Mouse (Mus musculus) kidney, postnatal 0 days (tissue): ENCODE results near the gene Hunk. TPM values are rescaled to one million over a fixed set of nuclear protein-coding genes. Genes with fewer than 3 reads are reported as not detected.
A peak's percentile ranks its signal among the peaks of the same experiment; 100 is the strongest.

Experiments used
- ATAC-seq: fragments of 200-750 bp; cut with Nextera tagmentation; replicated peaks from 2 replicates; pipeline ENCODE4 v1.8.0; 2017; ENCODE audit warnings: low read depth, moderate number of reproducible peaks, moderate TSS enrichment, moderate library complexity; ENCODE audit not compliant: low FRiP score
- DNase-seq: peaks from one replicate; pipeline ENCODE4 v3.0.0-alpha.2; 2016; ENCODE audit warnings: low spot score
- H3K27ac ChIP-seq: fragments of 300-500 bp; sonication (generic); 2 replicates; pipeline ENCODE4 v1.5.1; 2014; ENCODE audit warnings: mild to moderate bottlenecking
- H3K27me3 ChIP-seq: fragments of 300-500 bp; sonication (generic); 2 replicates; pipeline ENCODE4 v1.6.1; 2014; ENCODE audit warnings: low read length, mixed read lengths; ENCODE audit not compliant: insufficient read depth
- H3K36me3 ChIP-seq: fragments of 300-500 bp; sonication (generic); 2 replicates; pipeline ENCODE4 v1.6.1; 2014; ENCODE audit warnings: low read length, mixed read lengths; ENCODE audit not compliant: insufficient read depth
- H3K4me1 ChIP-seq: fragments of 300-500 bp; sonication (generic); replicated peaks from 2 replicates; pipeline ENCODE4 v1.6.1; 2014; ENCODE audit warnings: antibody characterized with exemption, low read length, mixed read lengths; ENCODE audit not compliant: insufficient read depth
- H3K4me2 ChIP-seq: fragments of 300-500 bp; sonication (generic); 2 replicates; pipeline ENCODE4 v1.6.1; 2014; ENCODE audit warnings: mild to moderate bottlenecking, low read length, moderate library complexity, mixed read lengths
- H3K4me3 ChIP-seq: fragments of 300-500 bp; sonication (generic); replicated peaks from 2 replicates; pipeline ENCODE4 v1.5.1; 2014; ENCODE audit warnings: low read depth, low read length
- H3K9ac ChIP-seq: fragments of 300-500 bp; sonication (generic); 2 replicates; pipeline ENCODE4 v1.6.1; 2014; ENCODE audit warnings: low read depth, low read length
- H3K9me3 ChIP-seq: fragments of 300-500 bp; sonication (generic); replicated peaks from 2 replicates; pipeline ENCODE4 v1.6.1; 2016; ENCODE audit warnings: low read length, inconsistent platforms, mixed read lengths
- CTCF ChIP-seq: IDR thresholded peaks from 2 replicates; pipeline ENCODE4 v1.5.1; 2016; ENCODE audit warnings: antibody characterized with exemption, low read depth, mild to moderate bottlenecking, moderate library complexity
- WGBS: fragments of 180-500 bp; shearing (Covaris S2); extraction: QIAGEN DNeasy Blood & Tissue Kit; methylation state at CpG from one replicate; pipeline ENCODE4 v1.1.7; 2014; 5-methylcytosine and 5-hydroxymethylcytosine counted together
- polyA plus RNA-seq: library from polyadenylated mRNA; unstranded; fragments of >200 nt; fragmentation: Nextera tagmentation; extraction: Ambion mirVana; gene quantifications from 2 replicates; pipeline ENCODE4 v1.2.1, GENCODE M21; 2015

Gene Hunk
- polyA plus RNA-seq, 1 experiment from 2014 or later = 6.9 TPM

DNA sequence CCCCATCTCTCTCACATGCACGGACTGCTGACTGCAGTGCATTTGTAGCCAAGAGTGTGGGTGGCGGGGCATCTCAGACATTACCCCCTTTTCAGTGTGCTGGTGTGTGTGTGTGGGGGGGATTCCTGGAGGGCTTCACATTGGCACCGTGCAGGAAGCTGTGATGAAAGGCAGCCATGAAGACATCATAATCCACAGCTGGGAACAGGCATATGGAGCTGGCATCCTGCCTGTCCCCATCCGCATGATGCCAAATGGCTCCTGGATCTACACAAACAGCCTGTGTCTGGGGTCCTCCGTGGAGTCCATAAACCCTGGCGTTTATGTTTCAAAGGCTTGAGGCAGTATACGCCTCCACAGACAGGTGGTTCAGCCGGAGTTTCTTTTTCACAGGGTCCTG lies 132.4 kb downstream of the Hunk start:
- Histone ChIP-seq H3K27ac (no peak overlapping the region), H3K27me3 (no peaks in the 10 kb centered on the region), H3K9ac (no peak overlapping the region), H3K4me1 (peaks cover 4% of the 10 kb centered on the region; the same call in 1 of the 2 replicates), H3K9me3 (no peaks in the 10 kb centered on the region), H3K36me3 (no peaks in the 10 kb centered on the region), H3K4me3 (no peak overlapping the region), H3K4me2 (no peak overlapping the region)
- ATAC-seq = no peak
- TF ChIP-seq CTCF = no peak
- no peak for DNase-seq
- WGBS = 59% methylated on average over 8 of the region's 8 CpGs

DNA sequence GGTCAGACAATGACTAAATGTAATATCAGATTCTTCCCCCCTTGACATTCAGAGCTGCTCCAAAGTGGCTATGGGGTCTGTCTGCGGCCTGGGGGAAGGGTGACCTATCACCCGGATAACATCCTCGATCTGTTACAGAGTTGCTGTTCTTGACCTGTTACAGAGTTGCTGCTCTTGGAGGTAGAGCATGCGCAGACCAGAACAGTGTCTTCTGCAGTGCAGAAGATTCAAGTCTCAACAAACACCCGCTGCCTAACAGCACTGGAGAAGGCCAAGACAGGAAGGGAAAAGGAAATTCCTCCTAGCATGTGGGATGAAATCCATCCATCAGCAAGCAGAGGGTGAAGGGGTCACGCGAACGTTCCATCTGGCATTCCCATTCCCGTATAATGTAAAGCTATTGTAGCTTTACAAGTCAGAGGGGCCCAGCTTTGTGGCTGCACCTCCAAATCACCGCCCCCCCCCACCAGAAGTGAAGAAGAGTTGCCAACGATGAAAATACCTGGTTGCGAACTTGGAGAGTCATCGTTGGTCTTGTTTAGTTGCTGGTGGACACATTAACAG lies 133.0 kb downstream of the Hunk start:
- Histone ChIP-seq H3K4me1 (peaks cover 4% of the 10 kb centered on the region; the same call in 1 of the 2 replicates), H3K4me2 (no peak overlapping the region), H3K27me3 (no peaks in the 10 kb centered on the region), H3K9me3 (no peaks in the 10 kb centered on the region), H3K9ac (no peak overlapping the region), H3K36me3 (no peaks in the 10 kb centered on the region), H3K27ac (no peak overlapping the region), H3K4me3 (no peak overlapping the region)
- TF ChIP-seq CTCF = no peak
- 61% methylated on average over 13 of the region's 13 CpGs for WGBS
- ATAC-seq (no peak), DNase-seq (no peak)

DNA sequence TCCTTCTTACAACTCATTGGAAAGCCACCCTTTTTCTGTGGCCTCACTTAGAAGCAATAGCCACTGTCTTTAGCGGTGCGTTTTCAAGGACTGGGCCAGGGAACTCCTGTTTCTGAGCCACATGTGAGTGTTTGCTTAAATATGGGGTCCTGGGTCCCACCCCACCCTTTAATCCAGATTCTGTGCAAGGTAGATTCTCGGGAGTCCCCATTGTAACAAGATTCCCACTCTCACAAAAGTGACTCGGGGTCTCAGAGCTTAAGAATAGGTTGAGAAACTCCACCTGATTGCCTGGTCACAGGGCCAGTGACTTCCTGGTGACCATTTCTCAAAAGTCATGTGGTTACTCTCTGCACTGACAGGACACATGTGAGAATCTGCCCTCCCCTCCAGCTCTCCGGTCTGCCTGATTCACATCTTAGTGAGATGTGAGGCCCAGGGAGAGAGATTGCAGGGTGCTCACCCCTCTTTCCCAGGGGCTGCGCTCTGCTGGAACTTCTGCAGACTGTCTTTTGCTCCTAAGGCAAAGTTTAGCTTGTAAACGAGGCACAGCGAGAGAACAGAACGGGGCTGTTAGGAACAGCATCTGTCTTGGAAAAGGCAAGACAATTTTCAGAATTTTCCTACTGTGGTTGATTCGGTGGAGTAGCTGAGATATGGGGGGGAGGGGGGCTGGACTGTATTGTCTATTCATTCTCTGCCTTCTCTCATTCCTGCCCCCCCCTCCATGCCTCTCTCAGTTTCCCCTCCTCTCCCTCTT lies 135.6 kb downstream of the Hunk start:
- 41% methylated on average over 10 of the region's 10 CpGs for WGBS
- H3K9ac ChIP-seq = no peak overlapping the region
- no peak overlapping the region for H3K27ac ChIP-seq
- DNase-seq (no peak), ATAC-seq (no peak)
- no peaks in the 10 kb centered on the region for H3K9me3 ChIP-seq
- TF ChIP-seq CTCF = no peak
- H3K4me2 ChIP-seq = no peak overlapping the region
- H3K4me3 ChIP-seq = no peak overlapping the region
- H3K4me1 ChIP-seq = peaks cover 4% of the 10 kb centered on the region; the same call in 1 of the 2 replicates
- no peaks in the 10 kb centered on the region for H3K36me3 ChIP-seq
- H3K27me3 ChIP-seq = no peaks in the 10 kb centered on the region

DNA sequence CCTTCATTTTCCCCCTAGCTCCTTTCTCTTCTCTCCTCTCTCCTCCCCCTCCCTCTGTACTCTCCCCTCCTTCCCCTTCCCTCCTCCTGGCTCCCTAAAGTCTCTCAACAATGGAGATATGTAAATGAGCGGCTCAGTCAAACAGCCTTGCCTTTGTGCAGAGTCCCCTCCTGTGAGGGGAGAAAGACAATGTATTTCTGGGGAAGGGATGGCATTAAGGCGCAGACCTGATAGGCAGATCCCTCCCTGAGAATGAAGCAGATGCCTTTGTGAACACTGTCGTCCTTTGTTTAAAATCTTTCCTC lies 136.1 kb downstream of the Hunk start:
- ATAC-seq (no peak), DNase-seq (no peak)
- Histone ChIP-seq H3K36me3 (no peaks in the 10 kb centered on the region), H3K27ac (no peak overlapping the region), H3K9me3 (no peaks in the 10 kb centered on the region), H3K4me3 (no peak overlapping the region), H3K4me2 (no peak overlapping the region), H3K4me1 (peaks cover 4% of the 10 kb centered on the region; the same call in 1 of the 2 replicates), H3K9ac (no peak overlapping the region), H3K27me3 (no peaks in the 10 kb centered on the region)
- TF ChIP-seq CTCF = no peak
- WGBS = 59% methylated on average over 3 of the region's 3 CpGs

DNA sequence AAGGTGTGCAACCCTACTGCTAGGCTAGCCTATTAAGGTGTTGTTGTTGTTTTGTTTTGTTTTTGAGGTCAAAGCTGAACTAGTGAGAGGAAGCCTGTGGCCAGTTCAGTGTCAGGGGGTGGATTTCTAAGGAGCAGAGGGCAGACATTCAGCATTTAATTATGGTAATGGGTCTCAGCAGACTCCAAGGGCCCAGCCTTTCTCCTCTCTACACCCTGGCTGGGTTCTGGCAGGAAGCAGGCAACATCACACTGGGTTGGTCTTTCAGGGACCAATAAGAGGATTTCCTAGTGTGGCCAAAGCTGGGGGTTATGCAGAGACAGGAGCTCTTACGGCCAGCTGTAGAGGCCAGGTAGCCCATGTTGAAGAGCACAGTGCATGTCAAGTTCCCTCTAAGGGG lies 136.8 kb downstream of the Hunk start:
- no peak overlapping the region for H3K27ac ChIP-seq
- H3K9ac ChIP-seq = no peak overlapping the region
- TF ChIP-seq CTCF = no peak
- no peaks in the 10 kb centered on the region for H3K9me3 ChIP-seq
- no peak for DNase-seq
- peaks cover 4% of the 10 kb centered on the region; the same call in 1 of the 2 replicates for H3K4me1 ChIP-seq
- H3K4me3 ChIP-seq = no peak overlapping the region
- ATAC-seq = no peak
- H3K4me2 ChIP-seq = no peak overlapping the region
- no peaks in the 10 kb centered on the region for H3K36me3 ChIP-seq
- 50% methylated on average over 1 of the region's 1 CpGs for WGBS
- H3K27me3 ChIP-seq = no peaks in the 10 kb centered on the region

DNA sequence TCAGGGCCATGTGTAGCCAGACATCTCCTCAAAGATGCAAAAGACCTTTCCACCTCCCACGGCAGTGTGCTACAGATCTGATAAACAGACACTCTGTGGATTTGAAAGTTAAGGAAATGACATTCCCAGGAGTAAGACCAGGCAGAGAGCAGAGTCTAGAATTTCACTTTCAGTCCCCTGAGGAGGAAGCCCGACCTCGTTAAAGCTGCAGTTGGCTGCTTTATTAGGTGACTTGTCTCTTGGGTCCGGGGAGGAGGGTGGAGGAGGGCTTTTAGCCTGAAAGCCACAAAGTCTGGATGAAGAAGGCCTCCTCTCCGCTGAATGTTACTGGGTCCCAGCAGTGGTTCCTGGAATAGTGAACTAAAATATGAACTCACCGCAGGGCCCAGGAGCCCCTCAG lies 137.6 kb downstream of the Hunk start:
- no peaks in the 10 kb centered on the region for H3K36me3 ChIP-seq
- peaks cover 4% of the 10 kb centered on the region; the same call in 1 of the 2 replicates for H3K4me1 ChIP-seq
- no peak overlapping the region for H3K4me3 ChIP-seq
- H3K9me3 ChIP-seq = no peaks in the 10 kb centered on the region
- no peak for TF ChIP-seq CTCF
- ATAC-seq (0 out of 2 replicates have a peak, but pooled peaks have one; percentile 34), DNase-seq (peak; percentile 83)
- H3K27me3 ChIP-seq = no peaks in the 10 kb centered on the region
- no peak overlapping the region for H3K4me2 ChIP-seq
- 16% methylated on average over 6 of the region's 6 CpGs for WGBS
- H3K27ac ChIP-seq = no peak overlapping the region
- H3K9ac ChIP-seq = no peak overlapping the region
